Mouse (Mus musculus) forebrain, embryonic 16.5 days (tissue): ENCODE measurements around the gene Acr. TPM values are rescaled to one million over a fixed set of nuclear protein-coding genes. Genes with fewer than 3 reads are reported as not detected.

Experiments
- ATAC-seq: fragments of 200-750 bp; cut with Nextera tagmentation; 2 replicates; pipeline ENCODE4 v1.8.0; 2017; ENCODE audit warnings: mild to moderate bottlenecking, moderate library complexity
- H3K27ac ChIP-seq: fragments of 300-500 bp; sonication (generic); 2 replicates; pipeline ENCODE4 v1.5.1; 2014; ENCODE audit warnings: low read length, control low read depth
- H3K27me3 ChIP-seq: fragments of 300-500 bp; sonication (generic); replicated peaks from 2 replicates; pipeline ENCODE4 v1.6.1; 2014; ENCODE audit warnings: low read length; ENCODE audit not compliant: control insufficient read depth, insufficient read depth
- H3K36me3 ChIP-seq: fragments of 300-500 bp; sonication (generic); 2 replicates; pipeline ENCODE4 v1.6.1; 2014; ENCODE audit not compliant: control insufficient read depth, insufficient read depth
- H3K4me1 ChIP-seq: fragments of 300-500 bp; sonication (generic); replicated peaks from 2 replicates; pipeline ENCODE4 v1.6.1; 2014; ENCODE audit warnings: low read length; ENCODE audit not compliant: control insufficient read depth, insufficient read depth
- H3K4me2 ChIP-seq: fragments of 300-500 bp; sonication (generic); 2 replicates; pipeline ENCODE4 v1.6.1; 2014; ENCODE audit warnings: mild to moderate bottlenecking, low read length, control low read depth
- H3K4me3 ChIP-seq: fragments of 300-500 bp; sonication (generic); replicated peaks from 2 replicates; pipeline ENCODE4 v1.5.1; 2014; ENCODE audit warnings: mild to moderate bottlenecking, low read length, control low read depth
- H3K9ac ChIP-seq: fragments of 300-500 bp; sonication (generic); replicated peaks from 2 replicates; pipeline ENCODE4 v1.6.1; 2014; ENCODE audit warnings: low read depth, low read length, control low read depth
- H3K9me3 ChIP-seq: fragments of 300-500 bp; sonication (generic); 2 replicates; pipeline ENCODE4 v1.6.1; 2016; ENCODE audit warnings: low read length; ENCODE audit not compliant: control insufficient read depth
- WGBS: fragments of 180-500 bp; shearing (Covaris S2); extraction: QIAGEN DNeasy Blood & Tissue Kit; methylation state at CpG from one replicate; pipeline ENCODE4 v1.1.7; 2014; 5-methylcytosine and 5-hydroxymethylcytosine counted together
- polyA plus RNA-seq: library from polyadenylated mRNA; unstranded; fragments of >200 nt; fragmentation: Nextera tagmentation; extraction: Ambion mirVana; gene quantifications from 2 replicates; pipeline ENCODE4 v1.2.1, GENCODE M21; 2015

Gene Acr
- polyA plus RNA-seq, 1 experiment from 2014 or later, result 2.3 TPM

DNA sequence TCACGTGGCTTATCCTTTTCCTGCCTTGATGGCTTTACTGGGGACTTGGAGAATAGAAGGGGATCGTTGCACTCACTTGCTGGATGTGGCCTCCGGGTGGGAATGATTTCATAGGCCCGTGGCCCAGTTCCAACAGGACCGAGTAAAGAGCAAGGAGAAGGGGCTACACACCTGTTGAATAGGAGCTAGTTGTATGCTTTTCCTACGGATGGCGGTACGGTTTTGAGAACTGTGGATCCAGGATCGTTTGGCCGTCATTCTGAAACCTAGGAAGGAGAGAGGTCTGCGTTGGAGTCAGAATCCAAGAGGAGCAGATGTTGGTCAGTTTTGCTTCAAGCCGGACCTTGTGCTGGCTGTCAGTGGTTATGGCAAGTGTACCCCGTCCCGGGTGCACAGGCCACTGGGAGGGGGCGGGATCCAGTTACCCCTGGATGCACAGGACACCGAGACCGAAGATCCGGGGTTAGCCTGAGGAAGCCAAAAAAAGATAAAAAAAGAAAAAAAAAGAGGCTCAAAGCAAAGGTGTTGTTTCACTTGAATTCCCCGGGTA, 41.3 kb upstream of the Acr start:
- 89% methylated on average over 19 of the region's 19 CpGs for WGBS
- no peaks in the 10 kb centered on the region for H3K9me3 ChIP-seq
- no peak for ATAC-seq

DNA sequence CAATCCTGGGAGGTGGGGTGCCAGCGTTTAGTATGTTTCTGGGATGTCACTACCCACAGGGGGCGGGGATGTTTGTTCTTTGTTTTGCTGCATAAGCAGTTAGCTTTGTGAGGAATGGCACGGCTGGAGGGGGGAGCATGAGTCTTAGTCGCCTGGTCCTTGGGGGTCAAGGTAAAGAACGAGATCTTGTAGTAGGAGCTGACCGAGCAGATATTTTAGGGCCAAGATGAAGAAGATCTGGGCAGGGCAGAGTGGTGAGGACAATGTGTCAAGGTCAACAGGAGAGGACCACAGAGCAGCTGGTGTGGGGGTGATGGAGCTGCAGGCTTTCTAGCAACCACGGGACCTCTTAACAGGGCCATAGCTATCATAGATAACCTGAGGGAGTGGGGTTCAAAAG, 40.7 kb upstream of the Acr start:
- 84% methylated on average over 7 of the region's 7 CpGs for WGBS
- ATAC-seq, result no peak
- Histone ChIP-seq H3K4me3 (no peak overlapping the region), H3K9me3 (no peaks in the 10 kb centered on the region), H3K27ac (no peak overlapping the region), H3K27me3 (peaks cover 3% of the 10 kb centered on the region; the same call in 1 of the 2 replicates), H3K9ac (no peak overlapping the region), H3K4me2 (no peak overlapping the region), H3K36me3 (no peaks in the 10 kb centered on the region), H3K4me1 (peaks cover 13% of the 10 kb centered on the region)

More for the DNA sequence above, 41.3 kb upstream of the Acr start:
- Histone ChIP-seq H3K9ac (no peak overlapping the region), H3K27ac (no peak overlapping the region), H3K4me3 (no peak overlapping the region), H3K4me1 (peaks cover 7% of the 10 kb centered on the region), H3K4me2 (no peak overlapping the region), H3K27me3 (peaks cover 3% of the 10 kb centered on the region; the same call in 1 of the 2 replicates), H3K36me3 (no peaks in the 10 kb centered on the region)

DNA sequence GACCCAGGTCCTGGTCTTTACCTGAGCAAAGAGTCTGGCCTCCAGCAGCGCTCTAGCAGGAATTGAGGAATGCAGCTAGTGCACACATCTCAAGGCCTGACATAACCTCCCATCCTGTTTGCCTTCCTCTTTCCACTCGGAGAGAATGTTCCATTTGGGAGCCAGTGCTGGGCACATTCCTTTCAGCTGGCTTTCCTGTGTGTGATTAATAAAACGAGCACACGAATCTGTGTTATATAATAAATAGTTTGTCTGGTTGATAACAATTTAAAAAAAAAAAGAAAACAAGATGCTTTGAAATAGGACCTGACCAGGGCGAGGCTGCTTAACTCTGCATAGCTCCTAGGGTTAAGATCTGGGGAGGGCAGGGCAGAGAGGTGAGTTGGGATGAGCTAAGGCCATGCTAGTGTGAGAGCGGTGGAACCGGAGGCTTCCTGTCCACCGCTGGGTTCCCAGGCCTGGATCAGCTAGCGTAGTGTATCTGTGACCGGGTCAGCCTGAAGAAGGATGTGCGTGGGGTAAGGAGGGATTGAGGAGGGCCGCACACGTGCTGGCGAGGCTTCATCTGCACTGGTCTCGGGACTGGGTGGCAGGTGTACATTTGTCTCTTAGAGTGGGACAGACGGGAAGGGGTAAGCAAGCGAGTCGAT, 39.8 kb upstream of the Acr start:
- H3K9ac ChIP-seq, result no peak overlapping the region
- H3K9me3 ChIP-seq, result no peaks in the 10 kb centered on the region
- ATAC-seq, result no peak
- H3K4me2 ChIP-seq, result no peak overlapping the region
- no peaks in the 10 kb centered on the region; the same call in 1 of the 2 replicates for H3K27me3 ChIP-seq
- no peak overlapping the region for H3K4me3 ChIP-seq
- H3K36me3 ChIP-seq, result no peaks in the 10 kb centered on the region
- H3K27ac ChIP-seq, result no peak overlapping the region
- peaks cover 20% of the 10 kb centered on the region for H3K4me1 ChIP-seq
- WGBS, result 89% methylated on average over 18 of the region's 18 CpGs

DNA sequence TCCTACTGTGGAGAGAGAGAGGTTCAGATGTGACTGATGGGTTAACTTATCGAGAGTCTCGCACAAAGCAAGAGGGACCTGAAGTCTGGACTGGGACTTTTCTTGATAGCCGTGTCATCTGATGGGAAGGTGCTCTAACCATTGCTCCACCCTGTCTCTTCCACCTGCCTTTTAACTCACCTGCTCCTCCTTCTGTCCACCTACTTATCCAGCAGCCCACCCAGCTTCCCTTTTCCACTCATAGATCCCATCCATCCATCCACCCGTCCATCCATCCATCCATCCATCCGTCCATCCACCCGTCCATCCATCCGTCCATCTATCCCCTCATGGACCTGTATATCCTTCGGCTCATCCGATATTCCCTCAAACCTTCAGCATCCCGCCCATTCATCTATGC, 39.2 kb upstream of the Acr start:
- H3K4me1 ChIP-seq, result peaks cover 24% of the 10 kb centered on the region
- H3K4me3 ChIP-seq, result no peak overlapping the region
- no peak overlapping the region for H3K9ac ChIP-seq
- WGBS, result 94% methylated on average over 10 of the region's 10 CpGs
- no peaks in the 10 kb centered on the region for H3K36me3 ChIP-seq
- H3K27me3 ChIP-seq, result no peaks in the 10 kb centered on the region
- no peak overlapping the region for H3K27ac ChIP-seq
- no peak overlapping the region for H3K4me2 ChIP-seq
- H3K9me3 ChIP-seq, result no peaks in the 10 kb centered on the region
- no peak for ATAC-seq

DNA sequence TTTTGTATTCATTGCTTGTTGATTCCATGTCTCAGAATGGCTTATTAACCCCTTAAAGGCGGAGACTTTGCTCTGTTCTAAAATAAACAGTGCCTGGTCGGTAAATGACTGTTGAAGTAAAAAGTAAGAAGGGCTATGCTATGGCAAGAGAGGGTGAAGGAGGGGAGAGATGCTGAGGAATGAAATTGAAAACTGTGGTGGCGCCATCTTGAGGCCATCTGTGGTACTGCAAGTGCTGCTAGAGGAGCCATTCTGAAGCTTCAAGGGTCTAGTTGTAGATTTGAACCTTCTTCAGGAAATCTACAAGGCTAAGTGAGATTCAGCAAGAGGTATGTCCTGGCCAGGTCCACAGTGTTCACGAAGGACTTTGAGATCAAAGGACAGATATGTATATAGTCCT, 37.8 kb upstream of the Acr start:
- 5% methylated on average over 4 of the region's 4 CpGs for WGBS
- H3K4me3 ChIP-seq, result no peak overlapping the region
- no peak for ATAC-seq
- peaks cover 27% of the 10 kb centered on the region for H3K4me1 ChIP-seq
- no peaks in the 10 kb centered on the region for H3K36me3 ChIP-seq
- H3K9ac ChIP-seq, result no peak overlapping the region
- no peak overlapping the region for H3K27ac ChIP-seq
- no peaks in the 10 kb centered on the region for H3K27me3 ChIP-seq
- no peaks in the 10 kb centered on the region for H3K9me3 ChIP-seq
- H3K4me2 ChIP-seq, result no peak overlapping the region

DNA sequence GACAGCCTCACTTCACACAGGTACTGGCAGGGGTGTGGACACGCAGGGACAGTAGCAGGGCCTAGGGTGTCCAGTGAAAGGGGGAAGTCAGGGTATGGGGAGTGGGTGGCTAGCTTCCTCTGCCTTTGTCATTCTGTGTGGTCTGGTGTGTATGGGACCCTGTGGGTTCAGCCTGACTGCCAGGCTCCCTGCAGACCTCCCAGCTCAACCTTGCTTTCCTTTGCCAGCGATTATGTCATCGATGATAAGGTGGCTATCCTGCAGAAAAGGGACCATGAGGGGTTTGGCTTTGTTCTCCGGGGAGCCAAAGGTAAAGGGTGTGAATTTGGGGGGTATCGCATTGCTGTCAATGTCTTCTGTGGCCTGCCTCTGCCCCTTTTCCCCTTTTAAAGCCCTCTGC, 36.7 kb upstream of the Acr start:
- H3K27ac ChIP-seq, result no peak overlapping the region
- H3K4me1 ChIP-seq, result peaks cover 27% of the 10 kb centered on the region
- no peaks in the 10 kb centered on the region for H3K36me3 ChIP-seq
- no peak overlapping the region for H3K4me3 ChIP-seq
- no peak overlapping the region for H3K4me2 ChIP-seq
- H3K9ac ChIP-seq, result no peak overlapping the region
- no peaks in the 10 kb centered on the region for H3K9me3 ChIP-seq
- no peaks in the 10 kb centered on the region for H3K27me3 ChIP-seq
- 96% methylated on average over 5 of the region's 5 CpGs for WGBS
- ATAC-seq, result no peak

DNA sequence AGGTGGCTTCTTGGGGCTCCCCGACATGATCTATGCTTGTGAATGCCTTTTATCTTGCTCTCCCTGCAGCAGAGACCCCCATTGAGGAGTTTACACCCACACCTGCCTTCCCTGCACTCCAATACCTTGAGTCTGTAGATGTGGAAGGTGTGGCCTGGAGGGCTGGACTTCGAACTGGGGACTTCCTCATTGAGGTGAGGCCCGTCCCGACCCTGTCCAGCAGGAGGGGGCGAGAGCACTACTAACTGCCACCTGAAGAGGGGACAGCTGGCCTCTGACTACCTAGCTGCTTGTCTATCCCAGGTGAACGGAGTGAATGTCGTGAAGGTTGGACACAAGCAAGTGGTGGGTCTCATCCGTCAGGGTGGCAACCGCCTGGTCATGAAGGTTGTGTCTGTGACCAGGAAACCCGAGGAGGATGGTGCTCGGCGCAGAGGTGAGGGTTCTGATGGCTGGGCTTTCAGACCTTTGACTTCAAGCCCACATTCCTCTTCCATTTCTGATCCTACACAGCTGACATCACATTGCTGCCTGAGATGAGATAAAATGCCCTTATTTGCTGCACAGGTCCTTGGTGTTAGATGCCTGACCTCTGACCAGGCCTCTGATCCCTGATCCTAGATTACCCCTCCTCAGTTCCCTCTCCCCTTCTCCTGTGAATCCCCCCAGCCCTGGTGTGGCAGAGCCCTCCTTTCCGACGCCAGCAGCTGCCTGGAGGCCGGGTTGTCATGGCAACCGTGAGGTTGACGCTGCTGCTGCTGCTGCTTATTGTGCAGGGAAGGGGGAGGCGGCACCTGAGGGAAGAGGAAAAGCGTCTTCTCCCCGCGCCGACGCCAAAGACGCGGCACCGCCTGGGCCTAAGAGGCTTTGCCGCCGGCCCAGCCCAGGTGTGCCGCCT, 35.9 kb upstream of the Acr start:
- H3K4me1 ChIP-seq, result peaks cover 27% of the 10 kb centered on the region
- 23% methylated on average over 29 of the region's 29 CpGs for WGBS
- ATAC-seq, result peak; percentile 87
- no peaks in the 10 kb centered on the region for H3K27me3 ChIP-seq
- peak overlapping the region; percentile 50 for H3K4me3 ChIP-seq
- H3K4me2 ChIP-seq, result peak overlapping the region; percentile 72
- no peaks in the 10 kb centered on the region for H3K9me3 ChIP-seq
- H3K27ac ChIP-seq, result peak overlapping the region; percentile 78
- H3K9ac ChIP-seq, result peak overlapping the region; percentile 73
- H3K36me3 ChIP-seq, result no peaks in the 10 kb centered on the region

DNA sequence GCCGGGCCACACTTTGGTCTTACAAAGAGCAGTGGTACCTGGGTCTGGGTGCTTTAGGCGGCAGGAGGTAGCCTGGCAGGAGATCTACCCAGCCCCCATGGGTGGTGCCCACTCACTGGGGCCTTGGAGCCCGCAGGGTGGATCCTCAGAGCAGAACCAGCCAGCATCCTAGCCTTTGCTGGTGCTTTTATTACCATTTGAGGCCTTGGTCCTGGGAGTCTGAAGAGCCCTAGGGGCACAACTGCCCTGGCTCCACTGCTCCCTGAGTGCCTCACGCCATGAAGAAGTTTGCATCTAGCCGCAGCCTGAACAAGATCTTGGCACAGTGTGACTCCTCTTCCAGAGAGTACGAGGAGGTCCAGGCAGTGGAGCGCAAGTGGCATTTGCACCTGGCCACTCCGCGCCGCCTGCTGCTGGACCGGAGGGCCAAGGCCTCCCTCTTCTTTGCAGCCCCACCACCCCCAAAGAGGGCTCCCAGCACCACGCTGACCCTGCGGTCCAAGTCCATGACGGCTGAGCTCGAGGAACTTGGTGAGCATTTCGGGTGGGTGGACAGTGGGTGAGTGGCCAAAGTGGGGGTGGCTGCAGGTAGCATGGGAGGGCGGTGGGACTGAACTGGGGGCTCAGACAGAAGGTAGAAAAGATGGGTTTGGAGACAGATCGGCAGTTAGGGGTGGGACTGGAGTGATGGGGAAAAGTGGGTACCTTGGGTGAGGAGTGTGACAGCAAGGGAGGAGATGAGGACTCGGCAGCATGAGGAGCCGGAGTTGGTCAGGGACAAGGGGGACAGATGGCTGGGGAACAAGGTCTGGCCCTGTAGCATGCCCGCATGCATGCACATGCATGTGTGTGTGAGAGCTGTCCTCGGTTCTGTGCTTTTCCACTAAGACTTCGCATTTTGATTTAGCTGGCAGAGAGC, 34.9 kb upstream of the Acr start:
- WGBS, result 56% methylated on average over 23 of the region's 23 CpGs
- peak; percentile 56 for ATAC-seq
- H3K36me3 ChIP-seq, result no peaks in the 10 kb centered on the region
- peaks cover 27% of the 10 kb centered on the region for H3K4me1 ChIP-seq
- H3K4me2 ChIP-seq, result peak overlapping the region; percentile 72
- peak overlapping the region; percentile 50 for H3K4me3 ChIP-seq
- H3K27me3 ChIP-seq, result no peaks in the 10 kb centered on the region
- H3K9me3 ChIP-seq, result no peaks in the 10 kb centered on the region
- peak overlapping the region; percentile 73 for H3K9ac ChIP-seq
- H3K27ac ChIP-seq, result peak overlapping the region; percentile 78
